Mouse (Mus musculus) heart, postnatal 0 days (tissue): Measurements from ENCODE around the gene Rpap3.

Experiments
- CTCF ChIP-seq: IDR thresholded peaks from 2 replicates; pipeline ENCODE4 v1.5.1; 2016; ENCODE audit warnings: antibody characterized with exemption, control low read depth, low read depth
- EP300 ChIP-seq: IDR thresholded peaks from 2 replicates; pipeline ENCODE4 v1.6.1; 2016; ENCODE audit warnings: antibody characterized with exemption, low read depth

GRCm38 (mm10) chr15:97679991-97680681 is 25.5 kb downstream of the Rpap3 start:
- TF ChIP-seq CTCF (no peak), EP300 (no peak)
